Mouse (Mus musculus) embryonic facial prominence, embryonic 11.5 days (tissue): ENCODE results near the gene Sgms1. TPM values are rescaled to one million over a fixed set of nuclear protein-coding genes. Genes with fewer than 3 reads are reported as not detected.

Source experiments
- ATAC-seq: fragments of 200-750 bp; cut with Nextera tagmentation; replicated peaks from 2 replicates; pipeline ENCODE4 v1.8.0; 2017; ENCODE audit warnings: low read depth; ENCODE audit not compliant: insufficient number of reproducible peaks, low FRiP score, low TSS enrichment
- DNase-seq: peaks from one replicate; pipeline ENCODE4 v3.0.0-alpha.2; 2015; ENCODE audit warnings: low spot score
- H3K27ac ChIP-seq: fragments of 300-500 bp; sonication (generic); replicated peaks from 2 replicates; pipeline ENCODE4 v1.5.1; 2014; ENCODE audit warnings: mild to moderate bottlenecking, low read depth, low read length, control low read depth
- H3K27me3 ChIP-seq: fragments of 300-500 bp; sonication (generic); 2 replicates; pipeline ENCODE4 v1.6.1; 2014; ENCODE audit warnings: mild to moderate bottlenecking, low read length, moderate library complexity, mixed read lengths; ENCODE audit not compliant: control insufficient read depth, insufficient read depth
- H3K36me3 ChIP-seq: fragments of 300-500 bp; sonication (generic); replicated peaks from 2 replicates; pipeline ENCODE4 v1.6.1; 2014; ENCODE audit warnings: low read depth, mild to moderate bottlenecking, low read length, moderate library complexity, mixed read lengths; ENCODE audit not compliant: control insufficient read depth, insufficient read depth
- H3K4me1 ChIP-seq: fragments of 300-500 bp; sonication (generic); 2 replicates; pipeline ENCODE4 v1.6.1; 2014; ENCODE audit warnings: low read length, mixed read lengths; ENCODE audit not compliant: control insufficient read depth, insufficient read depth
- H3K4me2 ChIP-seq: fragments of 300-500 bp; sonication (generic); 2 replicates; pipeline ENCODE4 v1.6.1; 2014; ENCODE audit warnings: low read depth, mild to moderate bottlenecking, control low read depth, low read length, moderate library complexity
- H3K4me3 ChIP-seq: fragments of 300-500 bp; sonication (generic); 2 replicates; pipeline ENCODE4 v1.5.1; 2014; ENCODE audit warnings: low read depth, low read length, control low read depth
- H3K9ac ChIP-seq: fragments of 300-500 bp; sonication (generic); replicated peaks from 2 replicates; pipeline ENCODE4 v1.6.1; 2014; ENCODE audit warnings: mild to moderate bottlenecking, control low read depth, low read length
- H3K9me3 ChIP-seq: fragments of 300-500 bp; sonication (generic); replicated peaks from 2 replicates; pipeline ENCODE4 v1.6.1; 2016; ENCODE audit warnings: mild to moderate bottlenecking, low read length, inconsistent platforms, mixed read lengths; ENCODE audit not compliant: control insufficient read depth
- WGBS: fragments of 180-500 bp; shearing (Covaris S2); extraction: QIAGEN DNeasy Blood & Tissue Kit; methylation state at CpG from one replicate; pipeline ENCODE4 v1.1.7; 2014; 5-methylcytosine and 5-hydroxymethylcytosine counted together
- polyA plus RNA-seq: library from polyadenylated mRNA; unstranded; fragments of >200 nt; fragmentation: Nextera tagmentation; extraction: Ambion mirVana; gene quantifications from 2 replicates; pipeline ENCODE4 v1.2.1, GENCODE M21; 2014

Sgms1 gene
- polyA plus RNA-seq, 1 experiment from 2014 or later: 12.2 TPM

GRCm38 (mm10) chr19:32174561-32174960 is 215.0 kb downstream of the Sgms1 start:
- no peak overlapping the region for H3K9ac ChIP-seq
- no peaks in the 10 kb centered on the region for H3K9me3 ChIP-seq
- no peaks in the 10 kb centered on the region for H3K27me3 ChIP-seq
- 83% methylated on average over 5 of the region's 5 CpGs for WGBS
- DNase-seq: no peak
- no peaks in the 10 kb centered on the region for H3K4me1 ChIP-seq
- H3K27ac ChIP-seq: no peak overlapping the region
- no peak overlapping the region for H3K4me2 ChIP-seq
- no peaks in the 10 kb centered on the region for H3K36me3 ChIP-seq
- no peak for ATAC-seq
- H3K4me3 ChIP-seq: no peak overlapping the region

GRCm38 (mm10) chr19:32173522-32174184 is 215.9 kb downstream of the Sgms1 start:
- 74% methylated on average over 6 of the region's 6 CpGs for WGBS

GRCm38 (mm10) chr19:32172511-32172981 is 217.0 kb downstream of the Sgms1 start:
- no peak for DNase-seq
- Histone ChIP-seq H3K4me3 (no peak overlapping the region), H3K36me3 (no peaks in the 10 kb centered on the region), H3K9ac (no peak overlapping the region), H3K27ac (no peak overlapping the region), H3K9me3 (no peaks in the 10 kb centered on the region), H3K27me3 (no peaks in the 10 kb centered on the region), H3K4me1 (no peaks in the 10 kb centered on the region), H3K4me2 (no peak overlapping the region)
- no peak for ATAC-seq
- WGBS: 92% methylated on average over 5 of the region's 5 CpGs

More at GRCm38 (mm10) chr19:32173522-32174184, 215.9 kb downstream of the Sgms1 start:
- H3K9ac ChIP-seq: no peak overlapping the region
- ATAC-seq (no peak), DNase-seq (no peak)
- H3K27ac ChIP-seq: no peak overlapping the region
- H3K36me3 ChIP-seq: no peaks in the 10 kb centered on the region
- H3K9me3 ChIP-seq: no peaks in the 10 kb centered on the region
- no peak overlapping the region for H3K4me2 ChIP-seq
- H3K4me3 ChIP-seq: no peak overlapping the region
- H3K27me3 ChIP-seq: no peaks in the 10 kb centered on the region
- H3K4me1 ChIP-seq: no peaks in the 10 kb centered on the region

DNA sequence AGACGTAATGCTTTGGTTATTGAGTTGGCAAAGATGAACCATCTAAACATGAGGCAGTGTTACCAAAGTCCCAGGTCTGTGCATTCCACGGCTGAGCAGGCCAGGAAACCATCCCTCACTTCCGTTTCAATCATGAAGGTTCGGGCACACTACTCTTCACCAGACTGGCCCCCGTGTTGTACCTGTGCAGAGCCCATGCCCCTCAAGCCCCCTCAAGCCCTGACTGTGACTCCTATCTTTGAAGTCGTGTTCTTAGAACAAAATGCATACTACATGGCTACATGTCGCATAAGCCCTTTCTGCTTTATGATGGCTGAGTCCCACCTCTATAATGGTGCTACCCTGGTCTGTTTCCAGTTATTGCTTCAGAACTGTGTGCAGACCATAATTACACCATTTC is 217.5 kb downstream of the Sgms1 start:
- no peaks in the 10 kb centered on the region for H3K36me3 ChIP-seq
- no peak overlapping the region for H3K4me2 ChIP-seq
- no peaks in the 10 kb centered on the region for H3K27me3 ChIP-seq
- H3K4me3 ChIP-seq: no peak overlapping the region
- H3K27ac ChIP-seq: no peak overlapping the region
- no peak for ATAC-seq
- 87% methylated on average over 7 of the region's 7 CpGs for WGBS
- H3K4me1 ChIP-seq: no peaks in the 10 kb centered on the region
- no peak for DNase-seq
- no peak overlapping the region for H3K9ac ChIP-seq
- H3K9me3 ChIP-seq: no peaks in the 10 kb centered on the region

GRCm38 (mm10) chr19:32169634-32170540 is 219.6 kb downstream of the Sgms1 start:
- Histone ChIP-seq H3K9ac (no peak overlapping the region), H3K9me3 (no peaks in the 10 kb centered on the region), H3K36me3 (no peaks in the 10 kb centered on the region), H3K27ac (no peak overlapping the region), H3K4me1 (no peaks in the 10 kb centered on the region), H3K4me2 (no peak overlapping the region), H3K4me3 (no peak overlapping the region), H3K27me3 (no peaks in the 10 kb centered on the region)
- ATAC-seq (no peak), DNase-seq (peak; percentile 87)
- 48% methylated on average over 8 of the region's 9 CpGs for WGBS

DNA sequence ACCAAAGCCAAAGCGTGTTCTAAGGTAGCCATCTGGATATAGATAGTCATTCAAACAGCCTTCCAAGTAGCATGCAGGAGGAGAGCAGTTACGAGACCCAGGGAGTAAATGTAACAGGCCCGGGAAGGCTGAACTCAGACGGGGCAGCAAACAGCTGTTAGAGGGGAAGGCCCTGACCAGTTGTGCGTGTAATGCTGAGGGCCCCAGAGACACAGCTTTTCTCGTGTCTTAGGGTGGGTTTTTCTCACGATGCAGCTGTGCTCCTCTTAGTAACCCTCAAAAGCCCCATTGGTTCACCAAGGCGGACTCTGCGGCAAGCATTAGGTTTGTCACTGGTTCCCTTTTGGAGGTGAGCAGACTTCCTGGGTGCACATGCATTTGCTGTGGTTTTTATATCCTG is 221.5 kb downstream of the Sgms1 start:
- Histone ChIP-seq H3K27ac (no peak overlapping the region), H3K4me2 (no peak overlapping the region), H3K4me1 (no peaks in the 10 kb centered on the region), H3K27me3 (no peaks in the 10 kb centered on the region), H3K36me3 (no peaks in the 10 kb centered on the region), H3K4me3 (no peak overlapping the region), H3K9me3 (no peaks in the 10 kb centered on the region), H3K9ac (no peak overlapping the region)
- DNase-seq (no peak), ATAC-seq (no peak)
- WGBS: 83% methylated on average over 9 of the region's 9 CpGs

DNA sequence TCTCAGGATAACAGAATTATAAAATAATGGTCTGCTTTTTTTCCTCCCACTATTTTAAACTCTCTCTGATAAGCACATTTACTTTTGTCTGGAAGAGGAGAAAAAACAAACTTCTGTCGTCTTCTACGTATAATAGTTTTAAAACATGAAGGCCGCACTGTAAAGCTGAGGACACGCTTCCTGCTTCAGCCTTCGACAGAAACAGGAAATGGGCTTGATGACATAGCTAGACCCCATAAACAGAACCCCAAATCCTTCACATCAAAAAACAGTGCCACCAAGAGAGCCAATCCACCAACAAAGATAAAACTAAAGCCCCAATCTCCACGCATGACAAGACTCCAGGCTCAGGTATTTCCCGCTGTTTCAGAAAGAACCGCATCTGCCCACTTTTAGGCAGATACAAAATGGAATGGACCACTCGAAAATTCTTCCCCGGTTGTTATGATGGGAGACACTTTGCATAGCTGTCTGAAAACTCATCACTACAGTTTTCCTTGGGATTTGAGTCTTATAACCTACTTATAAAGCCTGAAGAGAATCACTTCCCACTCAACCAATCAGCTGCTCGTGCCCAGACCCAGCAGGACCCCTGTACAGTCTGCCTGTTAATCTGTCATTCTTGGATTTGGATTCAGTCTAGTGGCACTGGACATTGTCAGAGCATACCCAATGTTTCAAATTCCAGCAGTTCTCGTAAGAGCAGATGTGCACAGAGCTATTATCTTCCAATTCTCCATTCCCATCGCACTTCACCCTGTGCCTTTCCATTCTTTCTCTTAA is 222.5 kb downstream of the Sgms1 start:
- H3K9me3 ChIP-seq: no peaks in the 10 kb centered on the region
- 91% methylated on average over 13 of the region's 13 CpGs for WGBS
- no peaks in the 10 kb centered on the region for H3K4me1 ChIP-seq
- H3K9ac ChIP-seq: no peak overlapping the region
- H3K27ac ChIP-seq: no peak overlapping the region
- no peaks in the 10 kb centered on the region for H3K27me3 ChIP-seq
- ATAC-seq: no peak
- H3K4me3 ChIP-seq: no peak overlapping the region
- no peak overlapping the region for H3K4me2 ChIP-seq
- H3K36me3 ChIP-seq: no peaks in the 10 kb centered on the region
- DNase-seq: no peak
